Mouse (Mus musculus): ENCODE results near the gene Knl1. TPM values are rescaled to one million over a fixed set of nuclear protein-coding genes. Genes with fewer than 3 reads are reported as not detected.

The Knl1 gene
- 3.0 and 4.4 TPM in 2 replicates for polyA plus RNA-seq (2015; fragmentation: Nextera tagmentation; extraction: Ambion mirVana)

GRCm38 (mm10) chr2:119046649-119047611, at the start of gene Knl1:
TSS of gene Knl1 (plus strand) at chr2:119047119.
- WGBS = under 1% methylated on average over 77 of the region's 77 CpGs
- DNase-seq (ENCODE audit: low spot score) = peak; percentile 92
- peak; percentile 96 for ATAC-seq

DNA sequence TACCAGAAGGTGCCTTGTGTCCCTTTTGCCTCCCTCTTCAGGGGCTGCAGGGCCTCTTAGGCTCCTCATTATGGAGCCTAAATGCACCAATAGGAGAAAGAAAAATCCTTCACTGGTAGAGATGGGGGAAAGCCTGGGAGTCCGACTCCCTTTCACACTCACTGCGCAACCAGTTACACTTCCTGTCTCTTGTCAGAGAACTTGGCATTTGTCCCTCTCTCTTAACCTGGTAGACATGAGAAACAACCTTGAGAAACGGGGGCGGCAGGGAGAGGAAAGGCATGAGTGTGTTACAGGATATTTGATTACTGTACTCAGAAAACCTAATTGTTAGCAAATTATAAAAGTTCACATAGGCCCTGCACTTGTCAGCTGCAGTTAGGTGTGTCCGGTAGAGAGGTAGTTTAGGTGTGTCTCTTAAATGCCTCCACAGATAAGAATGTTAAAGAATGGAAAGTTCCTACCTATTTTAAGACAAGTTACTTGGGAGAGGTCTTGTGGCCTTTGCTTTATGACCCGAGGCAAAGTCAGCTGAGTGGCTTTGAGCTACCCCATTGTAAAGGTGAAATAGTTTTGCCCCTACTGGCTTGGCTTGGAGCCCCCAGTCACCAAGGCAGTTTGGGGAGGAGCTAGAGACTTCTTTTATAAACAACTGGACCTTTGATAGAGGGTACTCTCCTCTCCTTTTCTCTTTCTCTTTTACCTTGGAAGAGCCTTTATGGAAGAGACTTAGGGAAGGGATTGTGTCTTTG, 48.6 kb upstream of the Knl1 start:
- no peak for TF ChIP-seq CTCF (IDR thresholded peaks at IDR 0.05)
- TF ChIP-seq EP300 (IDR thresholded peaks at IDR 0.05) = no peak
- no peaks in the 10 kb centered on the region for H3K9me3 ChIP-seq (ENCODE audit: low read length)
- H3K4me1 ChIP-seq (ENCODE audit: insufficient read depth, low read depth, low read length) = no peaks in the 10 kb centered on the region
- H3K27me3 ChIP-seq (replicated peaks; ENCODE audit: insufficient read depth, low read length) = 0 out of 2 replicates have a peak, but pooled peaks cover 4% of the 10 kb centered on the region
- H3K4me2 ChIP-seq (replicated peaks; ENCODE audit: low read depth, low read length) = no peak overlapping the region
- no peak for ATAC-seq
- 0 out of 2 replicates have a peak overlapping the region, but pooled peaks have one; percentile 20 for H3K27ac ChIP-seq (ENCODE audit: low read length)
- H3K36me3 ChIP-seq (ENCODE audit: insufficient read depth, low read length) = no peaks in the 10 kb centered on the region
- H3K9ac ChIP-seq (replicated peaks; ENCODE audit: low read depth) = no peak overlapping the region
- 38% methylated on average over 6 of the region's 6 CpGs for WGBS
- peak; percentile 19 for DNase-seq (ENCODE audit: low spot score)
- H3K4me3 ChIP-seq (ENCODE audit: low read depth, low read length) = no peak overlapping the region

More at GRCm38 (mm10) chr2:119046649-119047611, at the start of gene Knl1:
- peak within 1 kb of the TSS; percentile 87 for H3K4me3 ChIP-seq (ENCODE audit: low read depth, low read length)
- H3K27me3 ChIP-seq (replicated peaks; ENCODE audit: insufficient read depth, low read length) = no peaks in the 10 kb centered on the region
- no peaks in the 10 kb centered on the region for H3K9me3 ChIP-seq (ENCODE audit: low read length)
- H3K9ac ChIP-seq (replicated peaks; ENCODE audit: low read depth) = peak within 1 kb of the TSS; percentile 51
- peak within 1 kb of the TSS; percentile 67 for H3K4me2 ChIP-seq (replicated peaks; ENCODE audit: low read depth, low read length)
- TF ChIP-seq EP300 (IDR thresholded peaks at IDR 0.05) (0 out of 2 replicates have a peak, but pooled peaks have one; percentile 37), CTCF (IDR thresholded peaks at IDR 0.05) (no peak)
- no peaks in the 10 kb centered on the region for H3K4me1 ChIP-seq (ENCODE audit: insufficient read depth, low read depth, low read length)
- H3K36me3 ChIP-seq (ENCODE audit: insufficient read depth, low read length) = no peaks in the 10 kb centered on the region
- H3K27ac ChIP-seq (ENCODE audit: low read length) = peak within 1 kb of the TSS; percentile 90

- DNase-seq (ENCODE audit: low spot score) (peak; percentile 39), ATAC-seq (peak; percentile 76)
- Histone ChIP-seq H3K27me3 (replicated peaks; ENCODE audit: insufficient read depth, low read length) (0 out of 2 replicates have a peak, but pooled peaks cover 4% of the 10 kb centered on the region), H3K4me2 (replicated peaks; ENCODE audit: low read depth, low read length) (no peak overlapping the region), H3K4me1 (ENCODE audit: insufficient read depth, low read depth, low read length) (no peaks in the 10 kb centered on the region), H3K9ac (replicated peaks; ENCODE audit: low read depth) (no peak overlapping the region), H3K27ac (ENCODE audit: low read length) (no peak overlapping the region; the same call in 1 of the 2 replicates), H3K9me3 (ENCODE audit: low read length) (no peaks in the 10 kb centered on the region), H3K36me3 (ENCODE audit: insufficient read depth, low read length) (no peaks in the 10 kb centered on the region), H3K4me3 (ENCODE audit: low read depth, low read length) (no peak overlapping the region)
- no peak for TF ChIP-seq EP300 (IDR thresholded peaks at IDR 0.05)
- TF ChIP-seq CTCF (IDR thresholded peaks at IDR 0.05) = no peak
- 51% methylated on average over 3 of the region's 3 CpGs for whole genome bisulfite sequencing
These were observed 47.8 kb upstream of the Knl1 start for GRCm38 (mm10) chr2:118999025-118999639.

DNA sequence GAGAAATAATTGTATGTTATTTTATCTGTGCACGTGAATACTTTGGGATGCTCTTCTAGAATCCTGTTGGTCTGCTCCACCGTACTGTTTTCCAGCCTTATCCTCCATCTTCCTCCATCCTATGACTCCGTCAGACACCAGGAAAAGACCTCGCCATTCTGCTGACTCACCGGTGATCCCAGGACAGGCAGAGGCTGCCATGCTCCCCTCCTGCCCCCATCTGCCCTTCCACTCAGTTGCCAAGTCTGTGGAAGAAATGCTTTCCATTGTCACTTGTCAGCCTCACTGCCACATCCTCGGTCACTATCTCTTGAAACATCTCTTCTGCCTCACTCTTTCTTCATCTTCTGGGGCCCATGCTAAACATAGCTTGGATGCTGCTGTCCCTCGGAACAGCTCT, 40.0 kb upstream of the Knl1 start:
- Histone ChIP-seq H3K9ac (replicated peaks; ENCODE audit: low read depth) (no peak overlapping the region), H3K4me1 (ENCODE audit: insufficient read depth, low read depth, low read length) (no peaks in the 10 kb centered on the region), H3K4me3 (ENCODE audit: low read depth, low read length) (no peak overlapping the region), H3K36me3 (ENCODE audit: insufficient read depth, low read length) (no peaks in the 10 kb centered on the region), H3K4me2 (replicated peaks; ENCODE audit: low read depth, low read length) (no peak overlapping the region), H3K27me3 (replicated peaks; ENCODE audit: insufficient read depth, low read length) (no peaks in the 10 kb centered on the region), H3K27ac (ENCODE audit: low read length) (no peak overlapping the region), H3K9me3 (ENCODE audit: low read length) (no peaks in the 10 kb centered on the region)
- TF ChIP-seq CTCF (IDR thresholded peaks at IDR 0.05) (no peak), EP300 (IDR thresholded peaks at IDR 0.05) (no peak)
- DNase-seq (ENCODE audit: low spot score) = no peak
- no peak for ATAC-seq
- 70% methylated on average over 7 of the region's 7 CpGs for WGBS

- Histone ChIP-seq H3K27ac (ENCODE audit: low read length) (no peak overlapping the region), H3K4me2 (replicated peaks; ENCODE audit: low read depth, low read length) (no peak overlapping the region), H3K36me3 (ENCODE audit: insufficient read depth, low read length) (no peaks in the 10 kb centered on the region), H3K9me3 (ENCODE audit: low read length) (no peaks in the 10 kb centered on the region), H3K4me1 (ENCODE audit: insufficient read depth, low read depth, low read length) (no peaks in the 10 kb centered on the region), H3K9ac (replicated peaks; ENCODE audit: low read depth) (no peak overlapping the region), H3K27me3 (replicated peaks; ENCODE audit: insufficient read depth, low read length) (no peaks in the 10 kb centered on the region), H3K4me3 (ENCODE audit: low read depth, low read length) (no peak overlapping the region)
- TF ChIP-seq EP300 (IDR thresholded peaks at IDR 0.05) (no peak), CTCF (IDR thresholded peaks at IDR 0.05) (no peak)
- 91% methylated on average over 2 of the region's 2 CpGs for WGBS
- ATAC-seq (no peak), DNase-seq (ENCODE audit: low spot score) (no peak)
These were observed 37.5 kb upstream of the Knl1 start for GRCm38 (mm10) chr2:119009376-119009775.
